Mouse (Mus musculus): Measurements from ENCODE around the gene Hdac9.

GRCm38 (mm10) chr12:34594167-34594793, 322.6 kb downstream of the Hdac9 start:
- TF ChIP-seq USF2 (IDR thresholded peaks at IDR 0.05; ENCODE audit: borderline replicate concordance in 1 of 2, insufficient read depth in 1 of 2, low read depth in 1 of 2, low read length in 2 of 2) = no peak
- no peak for TF ChIP-seq MYC (IDR thresholded peaks at IDR 0.05; ENCODE audit: low read depth, low read length)
